Mouse (Mus musculus) left cerebral cortex, adult 18-20 months (tissue): ENCODE measurements around the gene Tas2r115. TPM values are rescaled to one million over a fixed set of nuclear protein-coding genes. Genes with fewer than 3 reads are reported as not detected.
"Not testable (repeated sequence)": the region's sequence is repeated elsewhere in the genome, so short reads cannot be mapped to it uniquely, and the experiment has no call there.

Source experiments
- DNase-seq, 2 experiments: peaks; one replicate each; pipeline ENCODE4 v3.0.0; 2021 to 2022; ENCODE audit warnings: low spot score in 2 of 2, mixed read lengths in 1 of 2
- long read RNA-seq, 2 experiments: library from polyadenylated mRNA; stranded (forward); transcript quantifications; one replicate each; pipeline ENCODE4 v2.0.0; 2021
- total RNA-seq, 2 experiments: library from RNA; stranded (reverse); gene quantifications; 2 replicates each; pipeline ENCODE4 v1.2.3; 2021

Gene Tas2r115
- not detected for total RNA-seq
- long read RNA-seq, experiment 1, result 0 reads
- long read RNA-seq, experiment 2, result 0 reads

- no peak for DNase-seq
These were observed at the start of gene Tas2r115 for GRCm38 (mm10) chr6:132737935-132738334. Gene Tas2r115, minus strand, starts transcription at chr6:132738035.

GRCm38 (mm10) chr6:132778062-132778461, 40.2 kb upstream of the Tas2r115 start, which contains the start of gene Tas2r136:
Gene Tas2r136, minus strand, starts transcription at chr6:132778162.
- DNase-seq, result no peak

GRCm38 (mm10) chr6:132761831-132762230, 24.0 kb upstream of the Tas2r115 start, which contains the start of gene Tas2r102:
Gene Tas2r102, plus strand, starts transcription at chr6:132762131.
- DNase-seq, result no peak

DNA sequence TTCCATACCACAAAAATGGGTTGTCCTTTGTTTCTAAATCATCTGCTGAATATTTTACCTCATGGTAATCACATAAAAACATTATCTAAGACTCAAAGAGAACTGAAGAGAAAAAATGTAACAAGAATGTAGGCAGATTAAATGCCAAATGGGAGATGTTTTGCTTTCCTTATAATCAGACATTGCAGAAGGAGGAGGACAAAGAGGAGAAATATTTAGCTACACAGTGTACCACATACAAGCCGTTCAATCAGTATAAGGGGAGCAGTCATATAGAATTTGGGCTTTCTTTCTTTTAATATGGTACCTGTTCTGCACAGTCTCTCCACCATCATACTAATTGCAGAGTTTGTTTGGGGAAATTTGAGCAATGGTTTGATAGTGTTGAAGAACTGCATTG, 16.6 kb upstream of the Tas2r115 start, which contains the start of gene Tas2r124:
Tas2r124 (plus strand) TSS at position 301 of the 400 bp plus-strand sequence.
- no peak for DNase-seq

DNA sequence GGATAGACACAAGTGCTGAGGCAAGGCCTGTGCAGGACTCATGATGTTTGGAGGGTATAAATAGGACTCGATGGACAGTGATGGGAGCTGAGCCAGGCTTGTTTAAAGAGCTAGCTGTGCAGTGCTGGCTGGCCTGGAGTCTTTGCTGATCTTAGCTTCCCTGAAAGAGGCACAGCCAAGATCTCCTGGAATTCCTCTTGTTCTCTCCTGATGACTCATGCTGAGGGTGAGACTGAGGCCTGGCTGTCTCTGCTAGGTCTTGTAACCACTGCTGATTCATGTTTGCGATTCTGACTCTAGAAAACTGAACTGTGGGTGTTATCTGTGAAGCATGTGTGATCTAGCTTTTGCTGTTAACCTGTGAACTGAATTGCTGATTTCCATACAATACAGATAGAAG, 12.4 kb upstream of the Tas2r115 start:
- DNase-seq, result peak; percentile 1 to 11

- no peak for DNase-seq
These were observed 26.0 kb downstream of the Tas2r115 start, which contains the start of gene Tas2r122 for GRCm38 (mm10) chr6:132711828-132712227. Gene Tas2r122, minus strand, starts transcription at chr6:132711928.

- no peak for DNase-seq
These were observed 36.9 kb downstream of the Tas2r115 start, which contains the start of gene Tas2r121 for GRCm38 (mm10) chr6:132700907-132701306. Gene Tas2r121, minus strand, starts transcription at chr6:132701007.

DNA sequence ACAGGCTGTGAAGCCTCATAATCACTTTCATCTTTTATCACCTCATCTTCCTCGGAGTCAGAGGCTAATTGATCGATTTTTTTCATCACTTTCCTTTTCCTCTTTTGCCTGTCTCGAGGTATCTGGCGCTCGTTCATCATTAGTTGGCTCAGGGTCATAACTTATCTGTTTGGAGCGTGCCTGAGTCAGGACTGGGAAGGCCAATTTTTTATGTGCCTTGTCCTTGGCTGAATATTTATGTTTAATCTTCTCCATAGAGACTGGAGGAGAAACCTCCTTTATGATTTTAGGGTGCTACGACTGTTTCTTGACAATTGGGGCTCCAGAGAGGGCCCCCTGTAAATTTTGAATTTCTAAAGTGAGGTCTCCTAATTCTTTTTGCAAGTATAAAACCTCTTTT, 46.2 kb downstream of the Tas2r115 start:
- DNase-seq, result not testable (repeated sequence)

Other genes with a start within 250 kb of the Tas2r115 start
- gene Prh1, start 168.2 kb downstream of the Tas2r115 start, total RNA-seq, result not detected
- not detected for gene Prp2, start 142.1 kb downstream of the Tas2r115 start, total RNA-seq
- not detected for gene A630073D07Rik, start 86.5 kb downstream of the Tas2r115 start, total RNA-seq
- gene Tas2r120, start 81.1 kb downstream of the Tas2r115 start, total RNA-seq, result not detected
- not detected for gene Tas2r121, start 37.0 kb downstream of the Tas2r115 start, total RNA-seq
- not detected for gene Tas2r122, start 26.1 kb downstream of the Tas2r115 start, total RNA-seq
- not detected for gene Tas2r124, start 16.7 kb upstream of the Tas2r115 start, total RNA-seq
- gene Tas2r102, start 24.1 kb upstream of the Tas2r115 start, total RNA-seq, result not detected
- not detected for gene Tas2r136, start 40.1 kb upstream of the Tas2r115 start, total RNA-seq
- not detected for gene Tas2r117, start 64.8 kb upstream of the Tas2r115 start, total RNA-seq
- not detected for gene Tas2r123, start 109.1 kb upstream of the Tas2r115 start, total RNA-seq
- gene Tas2r116, start 117.4 kb upstream of the Tas2r115 start, total RNA-seq, result not detected
- not detected for gene Tas2r110, start 130.0 kb upstream of the Tas2r115 start, total RNA-seq
- not detected for gene Tas2r113, start 155.0 kb upstream of the Tas2r115 start, total RNA-seq
- gene Tas2r125, start 171.6 kb upstream of the Tas2r115 start, total RNA-seq, result not detected
- gene Tas2r129, start 213.1 kb upstream of the Tas2r115 start, total RNA-seq, result not detected
- gene Tas2r131, start 219.9 kb upstream of the Tas2r115 start, total RNA-seq, result not detected
- gene Tas2r109, start 242.9 kb upstream of the Tas2r115 start, total RNA-seq, result not detected